Mouse (Mus musculus): ENCODE results near the gene Ankdd1a. TPM values are rescaled to one million over a fixed set of nuclear protein-coding genes. Genes with fewer than 3 reads are reported as not detected.
A peak's percentile ranks its signal among the peaks of the same experiment; 100 is the strongest.

Gene Ankdd1a
- polyA plus RNA-seq, 1 experiment: 0.59 TPM

GRCm38 (mm10) chr9:65480071-65480470 lies 39.9 kb downstream of the Ankdd1a start:
- WGBS: 84% methylated on average over 5 of the region's 5 CpGs
- H3K4me1 ChIP-seq (ENCODE audit: control insufficient read depth, insufficient read depth, low read length): no peaks in the 10 kb centered on the region
- DNase-seq: no peak
- H3K4me3 ChIP-seq (replicated peaks; ENCODE audit: extremely low read depth, low read depth, low read length): no peak overlapping the region
- TF ChIP-seq POLR2A (IDR thresholded peaks at IDR 0.05; ENCODE audit: borderline replicate concordance, extremely low read depth, low read depth, low read length) (no peak), CTCF (IDR thresholded peaks at IDR 0.05; ENCODE audit: insufficient read depth, low read length) (no peak)

GRCm38 (mm10) chr9:65479158-65479557 lies 40.8 kb downstream of the Ankdd1a start:
- Histone ChIP-seq H3K4me3 (replicated peaks; ENCODE audit: extremely low read depth, low read depth, low read length) (no peak overlapping the region), H3K4me1 (ENCODE audit: control insufficient read depth, insufficient read depth, low read length) (no peaks in the 10 kb centered on the region)
- DNase-seq: no peak
- 87% methylated on average over 8 of the region's 8 CpGs for WGBS
- TF ChIP-seq POLR2A (IDR thresholded peaks at IDR 0.05; ENCODE audit: borderline replicate concordance, extremely low read depth, low read depth, low read length) (no peak), CTCF (IDR thresholded peaks at IDR 0.05; ENCODE audit: insufficient read depth, low read length) (no peak)

- DNase-seq: no peak
- TF ChIP-seq POLR2A (IDR thresholded peaks at IDR 0.05; ENCODE audit: borderline replicate concordance, extremely low read depth, low read depth, low read length) (no peak), CTCF (IDR thresholded peaks at IDR 0.05; ENCODE audit: insufficient read depth, low read length) (no peak)
- 75% methylated on average over 4 of the region's 4 CpGs for WGBS
- Histone ChIP-seq H3K4me1 (ENCODE audit: control insufficient read depth, insufficient read depth, low read length) (no peaks in the 10 kb centered on the region), H3K4me3 (replicated peaks; ENCODE audit: extremely low read depth, low read depth, low read length) (no peak overlapping the region)
Observed at GRCm38 (mm10) chr9:65472769-65473168, 47.2 kb downstream of the Ankdd1a start.

GRCm38 (mm10) chr9:65467686-65468085 lies 52.3 kb downstream of the Ankdd1a start:
- Histone ChIP-seq H3K4me3 (replicated peaks; ENCODE audit: extremely low read depth, low read depth, low read length) (no peak overlapping the region), H3K4me1 (ENCODE audit: control insufficient read depth, insufficient read depth, low read length) (no peaks in the 10 kb centered on the region; the same call in 1 of the 2 replicates)
- DNase-seq: no peak
- TF ChIP-seq POLR2A (IDR thresholded peaks at IDR 0.05; ENCODE audit: borderline replicate concordance, extremely low read depth, low read depth, low read length) (no peak), CTCF (IDR thresholded peaks at IDR 0.05; ENCODE audit: insufficient read depth, low read length) (no peak)
- 40% methylated on average over 11 of the region's 11 CpGs for WGBS

- WGBS: 86% methylated on average over 2 of the region's 2 CpGs
- Histone ChIP-seq H3K4me1 (ENCODE audit: control insufficient read depth, insufficient read depth, low read length) (peaks cover 6% of the 10 kb centered on the region), H3K4me3 (replicated peaks; ENCODE audit: extremely low read depth, low read depth, low read length) (no peak overlapping the region)
- TF ChIP-seq CTCF (IDR thresholded peaks at IDR 0.05; ENCODE audit: insufficient read depth, low read length) (no peak), POLR2A (IDR thresholded peaks at IDR 0.05; ENCODE audit: borderline replicate concordance, extremely low read depth, low read depth, low read length) (no peak)
- no peak for DNase-seq
Observed at GRCm38 (mm10) chr9:65465241-65465640, 54.8 kb downstream of the Ankdd1a start.

- H3K4me1 ChIP-seq (ENCODE audit: control insufficient read depth, insufficient read depth, low read length): peaks cover 6% of the 10 kb centered on the region
- H3K4me3 ChIP-seq (replicated peaks; ENCODE audit: extremely low read depth, low read depth, low read length): no peak overlapping the region
- DNase-seq: no peak
- TF ChIP-seq CTCF (IDR thresholded peaks at IDR 0.05; ENCODE audit: insufficient read depth, low read length): no peak
- no peak for TF ChIP-seq POLR2A (IDR thresholded peaks at IDR 0.05; ENCODE audit: borderline replicate concordance, extremely low read depth, low read depth, low read length)
- WGBS: 80% methylated on average over 6 of the region's 6 CpGs
Observed at GRCm38 (mm10) chr9:65464161-65464560, 55.8 kb downstream of the Ankdd1a start.

GRCm38 (mm10) chr9:65462544-65462943 lies 57.4 kb downstream of the Ankdd1a start:
- 63% methylated on average over 5 of the region's 5 CpGs for WGBS
- Histone ChIP-seq H3K4me3 (replicated peaks; ENCODE audit: extremely low read depth, low read depth, low read length) (no peak overlapping the region), H3K4me1 (ENCODE audit: control insufficient read depth, insufficient read depth, low read length) (peaks cover 6% of the 10 kb centered on the region)
- peak; percentile 22 for DNase-seq
- TF ChIP-seq POLR2A (IDR thresholded peaks at IDR 0.05; ENCODE audit: borderline replicate concordance, extremely low read depth, low read depth, low read length) (no peak), CTCF (IDR thresholded peaks at IDR 0.05; ENCODE audit: insufficient read depth, low read length) (no peak)

- DNase-seq: peak; percentile 98
- WGBS: under 1% methylated on average over 53 of the region's 53 CpGs
- TF ChIP-seq POLR2A (IDR thresholded peaks at IDR 0.05; ENCODE audit: borderline replicate concordance, extremely low read depth, low read depth, low read length): no peak; the same call in 1 of the 2 replicates
- TF ChIP-seq CTCF (IDR thresholded peaks at IDR 0.05; ENCODE audit: insufficient read depth, low read length): no peak
- Histone ChIP-seq H3K4me3 (replicated peaks; ENCODE audit: extremely low read depth, low read depth, low read length) (peak within 1 kb of the TSS; percentile 83), H3K4me1 (ENCODE audit: control insufficient read depth, insufficient read depth, low read length) (peaks cover 6% of the 10 kb centered on the region)
Observed at GRCm38 (mm10) chr9:65460732-65461442, 59.1 kb downstream of the Ankdd1a start, which contains the start of gene Spg21. TSS of gene Spg21 (plus strand) at chr9:65460947.

GRCm38 (mm10) chr9:65460198-65460597 lies 59.8 kb downstream of the Ankdd1a start:
- DNase-seq: no peak
- WGBS: 70% methylated on average over 3 of the region's 3 CpGs
- no peak overlapping the region for H3K4me3 ChIP-seq (replicated peaks; ENCODE audit: extremely low read depth, low read depth, low read length)
- TF ChIP-seq POLR2A (IDR thresholded peaks at IDR 0.05; ENCODE audit: borderline replicate concordance, extremely low read depth, low read depth, low read length): no peak
- no peak for TF ChIP-seq CTCF (IDR thresholded peaks at IDR 0.05; ENCODE audit: insufficient read depth, low read length)
- H3K4me1 ChIP-seq (ENCODE audit: control insufficient read depth, insufficient read depth, low read length): peaks cover 6% of the 10 kb centered on the region

GRCm38 (mm10) chr9:65458975-65459374 lies 61.0 kb downstream of the Ankdd1a start:
- no peak for DNase-seq
- Histone ChIP-seq H3K4me3 (replicated peaks; ENCODE audit: extremely low read depth, low read depth, low read length) (no peak overlapping the region), H3K4me1 (ENCODE audit: control insufficient read depth, insufficient read depth, low read length) (peaks cover 6% of the 10 kb centered on the region)
- WGBS: 77% methylated on average over 2 of the region's 2 CpGs
- TF ChIP-seq CTCF (IDR thresholded peaks at IDR 0.05; ENCODE audit: insufficient read depth, low read length) (no peak), POLR2A (IDR thresholded peaks at IDR 0.05; ENCODE audit: borderline replicate concordance, extremely low read depth, low read depth, low read length) (no peak)

Data from lung, adult 2 months (tissue).